Mouse (Mus musculus) liver, postnatal 0 days (tissue): ENCODE results near the gene Mad1l1. TPM values are rescaled to one million over a fixed set of nuclear protein-coding genes. Genes with fewer than 3 reads are reported as not detected.

Experiments used
- ATAC-seq: fragments of 200-750 bp; cut with Nextera tagmentation; 2 replicates; pipeline ENCODE4 v1.8.0; 2017; ENCODE audit warnings: mild to moderate bottlenecking, moderate library complexity
- DNase-seq: peaks from one replicate; pipeline ENCODE4 v3.0.0-alpha.2; 2016
- H3K27ac ChIP-seq: fragments of 300-500 bp; sonication (generic); 2 replicates; pipeline ENCODE4 v1.5.1; 2014; ENCODE audit warnings: antibody characterized with exemption, moderate library complexity, mild to moderate bottlenecking, low read depth
- H3K27me3 ChIP-seq: fragments of 300-500 bp; sonication (generic); 2 replicates; pipeline ENCODE4 v1.6.1; 2014; ENCODE audit warnings: low read length, control low read depth, mixed read lengths; ENCODE audit not compliant: insufficient read depth
- H3K36me3 ChIP-seq: fragments of 300-500 bp; sonication (generic); replicated peaks from 2 replicates; pipeline ENCODE4 v1.6.1; 2014; ENCODE audit warnings: mild to moderate bottlenecking, control low read depth, low read length, moderate library complexity, mixed read lengths; ENCODE audit not compliant: insufficient read depth
- H3K4me1 ChIP-seq: fragments of 300-500 bp; sonication (generic); 2 replicates; pipeline ENCODE4 v1.6.1; 2014; ENCODE audit warnings: antibody characterized with exemption, mild to moderate bottlenecking, control low read depth; ENCODE audit not compliant: insufficient read depth
- H3K4me2 ChIP-seq: fragments of 300-500 bp; sonication (generic); 2 replicates; pipeline ENCODE4 v1.6.1; 2014; ENCODE audit warnings: low read depth, mild to moderate bottlenecking, low read length, moderate library complexity, mixed read lengths
- H3K4me3 ChIP-seq: fragments of 300-500 bp; sonication (generic); 2 replicates; pipeline ENCODE4 v1.5.1; 2014; ENCODE audit warnings: low read depth, low read length
- H3K9ac ChIP-seq: fragments of 300-500 bp; sonication (generic); replicated peaks from 2 replicates; pipeline ENCODE4 v1.6.1; 2014; ENCODE audit warnings: mild to moderate bottlenecking, moderate library complexity
- H3K9me3 ChIP-seq: fragments of 300-500 bp; sonication (generic); 2 replicates; pipeline ENCODE4 v1.6.1; 2016; ENCODE audit warnings: mild to moderate bottlenecking, control low read depth, low read length, mixed read lengths
- CTCF ChIP-seq: sonication (generic); IDR thresholded peaks from 2 replicates; pipeline ENCODE4 v1.5.1; 2016; ENCODE audit warnings: antibody characterized with exemption, low read depth
- EP300 ChIP-seq: IDR thresholded peaks from 2 replicates; pipeline ENCODE4 v1.6.1; 2016; ENCODE audit warnings: antibody characterized with exemption, low read depth, mild to moderate bottlenecking
- WGBS: fragments of 180-500 bp; shearing (Covaris S2); extraction: QIAGEN DNeasy Blood & Tissue Kit; methylation state at CpG from one replicate; pipeline ENCODE4 v1.1.7; 2014; ENCODE audit not compliant: insufficient replicate concordance; 5-methylcytosine and 5-hydroxymethylcytosine counted together
- polyA plus RNA-seq: library from polyadenylated mRNA; unstranded; fragments of >200 nt; fragmentation: Nextera tagmentation; extraction: Ambion mirVana; gene quantifications from 2 replicates; pipeline ENCODE4 v1.2.1, GENCODE M21; 2015

The Mad1l1 gene
- polyA plus RNA-seq, 1 experiment from 2014 or later, result 17.0 TPM

DNA sequence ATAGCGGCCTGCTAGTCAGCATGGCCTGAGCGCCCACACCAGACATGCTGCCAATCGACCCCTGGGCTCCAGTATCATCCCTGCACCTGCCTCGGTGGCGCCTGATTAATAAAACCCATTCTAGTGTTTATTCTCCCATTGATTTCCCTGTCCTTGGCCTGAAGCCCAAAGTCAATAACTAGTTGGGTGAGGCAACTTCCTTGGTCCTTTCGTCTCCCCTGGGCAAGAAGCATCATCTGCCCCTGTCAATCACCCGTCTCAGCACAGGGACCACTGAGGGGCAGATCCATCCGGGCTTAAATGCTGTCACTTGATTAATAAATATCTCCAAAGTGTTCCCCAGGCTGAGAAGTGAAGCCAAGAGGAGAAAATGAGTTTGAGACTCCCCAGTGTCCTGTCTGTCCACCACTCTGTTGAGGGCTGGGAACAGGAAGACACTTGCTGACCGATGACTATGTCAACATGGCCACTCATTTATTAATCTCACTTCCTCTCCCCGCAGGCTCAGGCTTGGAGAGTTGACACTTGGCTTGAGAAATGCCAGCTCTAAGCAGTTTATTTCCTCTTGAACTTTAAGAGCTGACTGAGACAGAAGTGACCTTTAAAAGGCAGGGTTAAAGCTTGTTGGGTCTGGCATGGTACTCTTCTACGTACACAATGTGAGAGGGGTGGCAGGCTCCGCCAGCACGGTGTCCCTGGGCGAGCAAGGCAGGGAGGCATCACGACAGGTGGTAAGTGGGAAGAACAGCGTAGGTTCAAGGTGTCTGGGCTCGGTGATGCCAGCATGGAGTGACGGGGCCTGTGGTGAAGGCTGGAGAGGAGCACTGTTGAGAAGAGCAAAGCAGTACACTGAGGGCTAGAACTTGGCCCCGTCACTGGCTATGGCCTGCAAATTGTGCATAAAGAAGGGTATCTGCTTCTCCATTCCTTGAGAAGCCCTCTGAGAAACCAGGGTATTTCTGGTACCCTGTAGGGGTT is 114.3 kb downstream of the Mad1l1 start:
- no peak overlapping the region for H3K4me3 ChIP-seq
- peaks cover 36% of the 10 kb centered on the region for H3K4me1 ChIP-seq
- ATAC-seq (peak; percentile 14), DNase-seq (peak; percentile 69)
- H3K27ac ChIP-seq, result peak overlapping the region; percentile 81
- TF ChIP-seq EP300 (peak; percentile 25; the same call in 1 of the 2 replicates), CTCF (no peak)
- H3K9ac ChIP-seq, result no peak overlapping the region
- WGBS, result 57% methylated on average over 19 of the region's 19 CpGs
- no peaks in the 10 kb centered on the region for H3K36me3 ChIP-seq
- H3K27me3 ChIP-seq, result no peaks in the 10 kb centered on the region
- H3K9me3 ChIP-seq, result no peaks in the 10 kb centered on the region
- no peak overlapping the region; the same call in 1 of the 2 replicates for H3K4me2 ChIP-seq

DNA sequence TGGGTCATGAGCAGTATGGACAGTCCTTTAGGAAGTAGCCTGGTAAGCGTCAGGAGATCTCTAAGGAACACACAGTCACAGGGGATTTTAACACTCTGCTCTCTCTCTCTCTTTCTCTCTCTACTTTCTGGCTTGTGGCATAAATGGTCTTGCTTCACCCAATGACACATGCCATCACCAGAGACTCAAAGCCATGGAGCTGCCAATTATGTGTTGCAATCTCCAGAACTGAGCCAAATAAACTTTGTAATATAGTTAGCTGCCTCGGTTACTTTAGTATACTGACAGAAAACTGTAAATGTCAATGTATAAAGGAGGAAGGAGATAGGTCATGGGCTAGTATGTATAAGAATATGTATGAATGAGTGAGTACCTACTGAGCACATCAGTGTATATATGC is 115.4 kb downstream of the Mad1l1 start:
- Histone ChIP-seq H3K27ac (peak overlapping the region; percentile 81), H3K4me3 (no peak overlapping the region), H3K4me1 (peaks cover 36% of the 10 kb centered on the region), H3K36me3 (no peaks in the 10 kb centered on the region), H3K4me2 (peak overlapping the region; percentile 35; the same call in 1 of the 2 replicates), H3K9ac (peak overlapping the region; percentile 34; the same call in 1 of the 2 replicates), H3K9me3 (no peaks in the 10 kb centered on the region), H3K27me3 (no peaks in the 10 kb centered on the region)
- TF ChIP-seq EP300, result no peak; the same call in 1 of the 2 replicates
- no peak for TF ChIP-seq CTCF
- WGBS, result 54% methylated on average over 2 of the region's 2 CpGs
- ATAC-seq (peak; percentile 32), DNase-seq (peak; percentile 20)

DNA sequence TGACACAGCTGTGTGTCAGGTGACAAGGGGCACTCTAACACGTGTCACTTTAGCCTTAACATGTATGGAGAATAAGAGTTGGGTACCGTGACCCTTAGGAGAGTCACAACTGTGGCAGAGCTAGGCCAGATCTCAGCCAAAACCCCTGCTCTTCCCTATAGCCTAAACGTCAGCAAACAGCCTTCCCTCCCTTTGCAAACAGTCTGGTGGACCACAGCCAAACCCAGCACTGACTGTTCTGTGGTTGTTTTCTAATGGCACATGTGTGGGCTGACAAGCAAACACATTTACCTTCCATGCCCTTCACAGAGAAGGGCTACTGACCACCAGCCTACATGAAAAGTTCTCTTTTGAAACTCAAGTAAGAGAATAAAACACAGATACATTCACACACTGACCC is 116.9 kb downstream of the Mad1l1 start:
- no peak for TF ChIP-seq CTCF
- TF ChIP-seq EP300, result no peak
- ATAC-seq, result peak; percentile 60
- Histone ChIP-seq H3K4me1 (peaks cover 41% of the 10 kb centered on the region), H3K9ac (no peak overlapping the region), H3K4me3 (no peak overlapping the region), H3K9me3 (no peaks in the 10 kb centered on the region), H3K4me2 (peak overlapping the region; percentile 26; the same call in 1 of the 2 replicates), H3K27me3 (no peaks in the 10 kb centered on the region), H3K27ac (peak overlapping the region; percentile 91), H3K36me3 (no peaks in the 10 kb centered on the region)
- peak; percentile 64 for DNase-seq
- 43% methylated on average over 3 of the region's 3 CpGs for WGBS

DNA sequence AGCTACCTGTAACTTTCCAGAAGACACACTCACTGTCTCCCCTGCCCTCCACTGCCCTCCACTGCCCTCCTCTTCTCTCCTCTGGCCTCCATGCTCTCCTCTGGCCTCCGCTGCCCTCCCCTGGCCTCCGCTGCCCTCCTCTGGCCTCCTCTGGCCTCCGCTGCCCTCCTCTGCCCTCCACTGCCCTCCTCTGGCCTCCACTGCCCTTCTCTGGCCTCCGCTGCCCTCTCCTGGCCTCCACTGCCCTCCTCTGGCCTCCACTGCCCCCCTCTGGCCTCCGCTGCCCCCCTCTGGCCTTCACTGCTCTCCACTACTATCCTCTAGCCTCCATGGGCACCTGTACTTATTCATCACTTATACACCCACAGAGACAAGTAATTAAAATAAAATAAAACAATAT is 117.3 kb downstream of the Mad1l1 start:
- WGBS, result 68% methylated on average over 5 of the region's 5 CpGs
- peak; percentile 49 for DNase-seq
- no peaks in the 10 kb centered on the region for H3K9me3 ChIP-seq
- no peak overlapping the region for H3K4me3 ChIP-seq
- H3K27ac ChIP-seq, result peak overlapping the region; percentile 91
- H3K4me2 ChIP-seq, result peak overlapping the region; percentile 26; the same call in 1 of the 2 replicates
- peaks cover 37% of the 10 kb centered on the region for H3K4me1 ChIP-seq
- no peak for TF ChIP-seq EP300
- TF ChIP-seq CTCF, result peak; percentile 51
- no peak overlapping the region for H3K9ac ChIP-seq
- no peaks in the 10 kb centered on the region for H3K36me3 ChIP-seq
- no peaks in the 10 kb centered on the region for H3K27me3 ChIP-seq
- ATAC-seq, result peak; percentile 43

DNA sequence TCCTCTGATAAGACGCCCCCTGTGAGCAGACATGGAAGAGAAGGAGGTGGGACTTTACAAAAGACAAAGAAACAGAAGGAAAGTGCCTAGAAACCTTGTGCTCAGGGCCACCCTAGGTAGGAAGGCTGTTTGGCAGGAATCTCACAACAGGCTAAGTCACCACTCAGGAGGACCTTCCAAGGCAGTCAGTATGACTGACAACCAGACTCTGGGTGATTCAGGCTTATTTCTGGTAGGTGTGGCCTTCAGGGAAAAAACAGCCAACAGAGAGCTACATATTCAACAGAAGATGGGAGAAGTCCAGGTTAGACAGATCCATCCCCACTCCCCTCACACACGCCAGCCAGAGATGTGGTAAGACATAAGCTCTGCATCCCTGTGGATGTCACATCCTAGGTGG is 118.9 kb downstream of the Mad1l1 start:
- ATAC-seq, result no peak
- Histone ChIP-seq H3K36me3 (no peaks in the 10 kb centered on the region), H3K4me1 (peaks cover 27% of the 10 kb centered on the region), H3K9me3 (no peaks in the 10 kb centered on the region), H3K4me3 (no peak overlapping the region), H3K27ac (no peak overlapping the region), H3K27me3 (no peaks in the 10 kb centered on the region), H3K9ac (no peak overlapping the region), H3K4me2 (no peak overlapping the region)
- TF ChIP-seq EP300 (no peak), CTCF (no peak)
- no peak for DNase-seq
- WGBS, result 78% methylated on average over 2 of the region's 2 CpGs

GRCm38 (mm10) chr5:140201566-140201965 is 119.8 kb downstream of the Mad1l1 start:
- H3K9ac ChIP-seq, result no peak overlapping the region
- H3K27me3 ChIP-seq, result no peaks in the 10 kb centered on the region
- no peak overlapping the region for H3K27ac ChIP-seq
- H3K9me3 ChIP-seq, result no peaks in the 10 kb centered on the region
- H3K4me3 ChIP-seq, result no peak overlapping the region
- no peak overlapping the region for H3K4me2 ChIP-seq
- H3K4me1 ChIP-seq, result peaks cover 18% of the 10 kb centered on the region
- ATAC-seq (no peak), DNase-seq (no peak)
- TF ChIP-seq EP300 (no peak), CTCF (no peak)
- 91% methylated on average over 5 of the region's 5 CpGs for WGBS
- H3K36me3 ChIP-seq, result no peaks in the 10 kb centered on the region
